Mouse (Mus musculus): ENCODE measurements around the gene Cd276. TPM values are rescaled to one million over a fixed set of nuclear protein-coding genes. Genes with fewer than 3 reads are reported as not detected.

Gene Cd276
- total and polyA plus RNA-seq, 3 experiments: 0.55 to 1.3 (median 0.78) TPM

- Histone ChIP-seq H3K4me2 (ENCODE audit: insufficient read depth, low read depth, poor library complexity, severe bottlenecking) (peak overlapping the region; percentile 57), H3K9me3 (replicated peaks; ENCODE audit: low read length) (no peaks in the 10 kb centered on the region), H3K27ac (ENCODE audit: insufficient read depth, low read depth) (peak overlapping the region; percentile 20; the same call in 1 of the 2 replicates), H3K4me3 (replicated peaks in 1 of 3; ENCODE audit: low read depth in 2 of 3, low read length in 2 of 3, poor library complexity in 1 of 3) (peak overlapping the region; percentile 70 to 93 (median 82)), H3K79me2 (replicated peaks; ENCODE audit: control insufficient read depth, extremely low read depth, insufficient read depth, poor library complexity, severe bottlenecking) (peaks cover 23% of the 10 kb centered on the region), H3K9ac (ENCODE audit: insufficient read depth, low read depth) (peak overlapping the region; percentile 76), H3K36me3 (replicated peaks in 1 of 2; ENCODE audit: control insufficient read depth in 1 of 2, insufficient read depth in 1 of 2, low read length in 1 of 2) (peaks cover 0 to 4% of the 10 kb centered on the region in 2 experiments), H3K27me3 (replicated peaks) (no peaks in the 10 kb centered on the region), H3K4me1 (ENCODE audit: control insufficient read depth in 1 of 2, insufficient read depth in 2 of 2) (peaks cover 2 to 41% of the 10 kb centered on the region in 2 experiments; a peak in 3 of 4 replicates)
- in situ Hi-C loops (cut with MboI; ENCODE audit: low pct_ligation_motif_present, low pct_unique_long_range_greater_than_20kb, low sequenced_read_pairs): loop anchor here (10.0 kb wide), 1 partner anchor 72 kb away; no protein-coding TSS in a partner anchor
- dilution Hi-C loops (cut with MboI; ENCODE audit: extremely low pct_ligation_motif_present, extremely low pct_unique_long_range_greater_than_20kb, low sequenced_read_pairs): no loop called here
- 0 out of 2 replicates have a peak, but pooled peaks have one; percentile 21 for TF ChIP-seq MAZ (IDR thresholded peaks at IDR 0.05; ENCODE audit: low read depth, low read length)
- TF ChIP-seq RAD21 (IDR thresholded peaks at IDR 0.05; ENCODE audit: low read depth, low read length): no peak
- peak; percentile 74 for TF ChIP-seq EP300 (IDR thresholded peaks at IDR 0.05; ENCODE audit: low read length)
- no peak for TF ChIP-seq POLR2AphosphoS2 (IDR thresholded peaks at IDR 0.05; ENCODE audit: low read depth, low read length)
- TF ChIP-seq MXI1 (IDR thresholded peaks at IDR 0.05; ENCODE audit: low read depth, low read length): peak; percentile 50; the same call in 1 of the 2 replicates
- peak; percentile 62; the same call in 1 of the 2 replicates for TF ChIP-seq SIN3A (IDR thresholded peaks at IDR 0.05; ENCODE audit: low read length)
- TF ChIP-seq TBP (conservative IDR thresholded peaks at IDR 0.05; ENCODE audit: low read depth, low read length): 0 out of 2 replicates have a peak, but pooled peaks have one; percentile 52
- peak; percentile 34; the same call in 1 of the 2 replicates for TF ChIP-seq IRF4 (IDR thresholded peaks at IDR 0.05; ENCODE audit: low read depth, low read length)
- TF ChIP-seq BHLHE40 (IDR thresholded peaks at IDR 0.05; ENCODE audit: low read depth, low read length): 0 out of 2 replicates have a peak, but pooled peaks have one; percentile 9
- DNase-seq (ENCODE audit: extremely low read depth): peak; percentile 70
Measured at GRCm38 (mm10) chr9:58583267-58583641, 28.0 kb upstream of the Cd276 start.

- Histone ChIP-seq H3K27me3 (replicated peaks) (no peaks in the 10 kb centered on the region), H3K9me3 (replicated peaks; ENCODE audit: low read length) (no peaks in the 10 kb centered on the region), H3K79me2 (replicated peaks; ENCODE audit: control insufficient read depth, extremely low read depth, insufficient read depth, poor library complexity, severe bottlenecking) (peaks cover 21% of the 10 kb centered on the region), H3K9ac (ENCODE audit: insufficient read depth, low read depth) (peak overlapping the region; percentile 76), H3K4me3 (replicated peaks in 1 of 3; ENCODE audit: low read depth in 2 of 3, low read length in 2 of 3, poor library complexity in 1 of 3) (peak overlapping the region; percentile 70 to 93 (median 82)), H3K4me2 (ENCODE audit: insufficient read depth, low read depth, poor library complexity, severe bottlenecking) (peak overlapping the region; percentile 57), H3K36me3 (replicated peaks in 1 of 2; ENCODE audit: control insufficient read depth in 1 of 2, insufficient read depth in 1 of 2, low read length in 1 of 2) (peaks cover 0 to 1% of the 10 kb centered on the region in 2 experiments), H3K27ac (ENCODE audit: insufficient read depth, low read depth) (peak overlapping the region; percentile 43; the same call in 1 of the 2 replicates), H3K4me1 (ENCODE audit: control insufficient read depth in 1 of 2, insufficient read depth in 2 of 2) (peaks cover 2 to 39% of the 10 kb centered on the region in 2 experiments; a peak in 3 of 4 replicates)
- TF ChIP-seq ELF1 (IDR thresholded peaks at IDR 0.05; ENCODE audit: low read depth, low read length) (0 out of 2 replicates have a peak, but pooled peaks have one; percentile 4), CHD1 (IDR thresholded peaks at IDR 0.05; ENCODE audit: low read depth, low read length) (no peak; the same call in 1 of the 2 replicates), UBTF (IDR thresholded peaks at IDR 0.05; ENCODE audit: low read depth, low read length) (peak; percentile 98), JUND (conservative IDR thresholded peaks at IDR 0.05; ENCODE audit: low read depth, low read length) (no peak), POLR2A (IDR thresholded peaks at IDR 0.05; ENCODE audit: low read depth, low read length) (no peak)
- DNase-seq (ENCODE audit: extremely low read depth): no peak
- in situ Hi-C loops (cut with MboI; ENCODE audit: low pct_ligation_motif_present, low pct_unique_long_range_greater_than_20kb, low sequenced_read_pairs) (loop anchor here (10.0 kb wide), 1 partner anchor 72 kb away; no protein-coding TSS in a partner anchor), dilution Hi-C loops (cut with MboI; ENCODE audit: extremely low pct_ligation_motif_present, extremely low pct_unique_long_range_greater_than_20kb, low sequenced_read_pairs) (no loop called here)
Measured at GRCm38 (mm10) chr9:58582581-58583266, 27.5 kb upstream of the Cd276 start.
